Mouse (Mus musculus): Measurements from ENCODE around the gene Rsbn1l. TPM values are rescaled to one million over a fixed set of nuclear protein-coding genes. Genes with fewer than 3 reads are reported as not detected.

Gene Rsbn1l
- polyA plus RNA-seq, 1 experiment: 13.8 TPM

GRCm38 (mm10) chr5:20913372-20914275 lies 42.6 kb downstream of the Rsbn1l start:
- Histone ChIP-seq H3K4me3 (replicated peaks; ENCODE audit: control insufficient read depth, low read depth, low read length) (no peak overlapping the region), H3K27ac (ENCODE audit: control insufficient read depth, insufficient read depth, low read depth, low read length, poor library complexity) (no peak overlapping the region), H3K4me1 (ENCODE audit: control insufficient read depth, insufficient read depth, low read length) (no peaks in the 10 kb centered on the region; the same call in 1 of the 2 replicates)
- 72% methylated on average over 11 of the region's 11 CpGs for WGBS
- no peak for TF ChIP-seq CTCF (IDR thresholded peaks at IDR 0.05; ENCODE audit: control insufficient read depth, insufficient read depth, low read length)
- TF ChIP-seq POLR2A (IDR thresholded peaks at IDR 0.05; ENCODE audit: borderline replicate concordance, control insufficient read depth, low read depth, low read length): no peak

GRCm38 (mm10) chr5:20911741-20912140 lies 44.5 kb downstream of the Rsbn1l start:
- no peak overlapping the region for H3K4me3 ChIP-seq (replicated peaks; ENCODE audit: control insufficient read depth, low read depth, low read length)
- TF ChIP-seq POLR2A (IDR thresholded peaks at IDR 0.05; ENCODE audit: borderline replicate concordance, control insufficient read depth, low read depth, low read length) (no peak), CTCF (IDR thresholded peaks at IDR 0.05; ENCODE audit: control insufficient read depth, insufficient read depth, low read length) (no peak)
- no peaks in the 10 kb centered on the region; the same call in 1 of the 2 replicates for H3K4me1 ChIP-seq (ENCODE audit: control insufficient read depth, insufficient read depth, low read length)
- 82% methylated on average over 2 of the region's 2 CpGs for WGBS
- no peak overlapping the region for H3K27ac ChIP-seq (ENCODE audit: control insufficient read depth, insufficient read depth, low read depth, low read length, poor library complexity)

- Histone ChIP-seq H3K4me3 (replicated peaks; ENCODE audit: control insufficient read depth, low read depth, low read length) (no peak overlapping the region), H3K4me1 (ENCODE audit: control insufficient read depth, insufficient read depth, low read length) (no peaks in the 10 kb centered on the region), H3K27ac (ENCODE audit: control insufficient read depth, insufficient read depth, low read depth, low read length, poor library complexity) (no peak overlapping the region)
- TF ChIP-seq CTCF (IDR thresholded peaks at IDR 0.05; ENCODE audit: control insufficient read depth, insufficient read depth, low read length): no peak
- no peak for TF ChIP-seq POLR2A (IDR thresholded peaks at IDR 0.05; ENCODE audit: borderline replicate concordance, control insufficient read depth, low read depth, low read length)
- WGBS: 81% methylated on average over 7 of the region's 7 CpGs
These were observed 50.0 kb downstream of the Rsbn1l start for GRCm38 (mm10) chr5:20906191-20906590.

- no peaks in the 10 kb centered on the region for H3K4me1 ChIP-seq (ENCODE audit: control insufficient read depth, insufficient read depth, low read length)
- H3K27ac ChIP-seq (ENCODE audit: control insufficient read depth, insufficient read depth, low read depth, low read length, poor library complexity): no peak overlapping the region
- TF ChIP-seq POLR2A (IDR thresholded peaks at IDR 0.05; ENCODE audit: borderline replicate concordance, control insufficient read depth, low read depth, low read length) (no peak), CTCF (IDR thresholded peaks at IDR 0.05; ENCODE audit: control insufficient read depth, insufficient read depth, low read length) (no peak)
- H3K4me3 ChIP-seq (replicated peaks; ENCODE audit: control insufficient read depth, low read depth, low read length): no peak overlapping the region
- WGBS: 64% methylated on average over 2 of the region's 2 CpGs
These were observed 50.8 kb downstream of the Rsbn1l start for GRCm38 (mm10) chr5:20905437-20905836.

GRCm38 (mm10) chr5:20904647-20905046 lies 51.6 kb downstream of the Rsbn1l start:
- no peak for TF ChIP-seq POLR2A (IDR thresholded peaks at IDR 0.05; ENCODE audit: borderline replicate concordance, control insufficient read depth, low read depth, low read length)
- TF ChIP-seq CTCF (IDR thresholded peaks at IDR 0.05; ENCODE audit: control insufficient read depth, insufficient read depth, low read length): no peak
- Histone ChIP-seq H3K4me1 (ENCODE audit: control insufficient read depth, insufficient read depth, low read length) (no peaks in the 10 kb centered on the region), H3K27ac (ENCODE audit: control insufficient read depth, insufficient read depth, low read depth, low read length, poor library complexity) (no peak overlapping the region), H3K4me3 (replicated peaks; ENCODE audit: control insufficient read depth, low read depth, low read length) (no peak overlapping the region)
- WGBS: 73% methylated on average over 2 of the region's 2 CpGs

- no peaks in the 10 kb centered on the region for H3K4me1 ChIP-seq (ENCODE audit: control insufficient read depth, insufficient read depth, low read length)
- WGBS: 39% methylated on average over 2 of the region's 2 CpGs
- TF ChIP-seq CTCF (IDR thresholded peaks at IDR 0.05; ENCODE audit: control insufficient read depth, insufficient read depth, low read length) (no peak), POLR2A (IDR thresholded peaks at IDR 0.05; ENCODE audit: borderline replicate concordance, control insufficient read depth, low read depth, low read length) (no peak)
- no peak overlapping the region for H3K27ac ChIP-seq (ENCODE audit: control insufficient read depth, insufficient read depth, low read depth, low read length, poor library complexity)
- no peak overlapping the region for H3K4me3 ChIP-seq (replicated peaks; ENCODE audit: control insufficient read depth, low read depth, low read length)
These were observed 58.6 kb downstream of the Rsbn1l start for GRCm38 (mm10) chr5:20897446-20898167.

- no peak overlapping the region for H3K27ac ChIP-seq (ENCODE audit: control insufficient read depth, insufficient read depth, low read depth, low read length, poor library complexity)
- peaks cover 2% of the 10 kb centered on the region; the same call in 1 of the 2 replicates for H3K4me1 ChIP-seq (ENCODE audit: control insufficient read depth, insufficient read depth, low read length)
- peak overlapping the region; percentile 3 for H3K4me3 ChIP-seq (replicated peaks; ENCODE audit: control insufficient read depth, low read depth, low read length)
- 64% methylated on average over 4 of the region's 4 CpGs for WGBS
- TF ChIP-seq POLR2A (IDR thresholded peaks at IDR 0.05; ENCODE audit: borderline replicate concordance, control insufficient read depth, low read depth, low read length): no peak
- TF ChIP-seq CTCF (IDR thresholded peaks at IDR 0.05; ENCODE audit: control insufficient read depth, insufficient read depth, low read length): no peak
These were observed 72.1 kb downstream of the Rsbn1l start for GRCm38 (mm10) chr5:20884036-20884620.

All from bone marrow, adult 2 months (tissue).